Mouse (Mus musculus) lung, postnatal 0 days (tissue): ENCODE data around the gene Olfr599.

Experiments
- CTCF ChIP-seq: IDR thresholded peaks from 2 replicates; pipeline ENCODE4 v1.5.1; 2016; ENCODE audit warnings: antibody characterized with exemption, mild to moderate bottlenecking
- EP300 ChIP-seq: IDR thresholded peaks from 2 replicates; pipeline ENCODE4 v1.6.1; 2016; ENCODE audit warnings: antibody characterized with exemption, mild to moderate bottlenecking, control low read depth

DNA sequence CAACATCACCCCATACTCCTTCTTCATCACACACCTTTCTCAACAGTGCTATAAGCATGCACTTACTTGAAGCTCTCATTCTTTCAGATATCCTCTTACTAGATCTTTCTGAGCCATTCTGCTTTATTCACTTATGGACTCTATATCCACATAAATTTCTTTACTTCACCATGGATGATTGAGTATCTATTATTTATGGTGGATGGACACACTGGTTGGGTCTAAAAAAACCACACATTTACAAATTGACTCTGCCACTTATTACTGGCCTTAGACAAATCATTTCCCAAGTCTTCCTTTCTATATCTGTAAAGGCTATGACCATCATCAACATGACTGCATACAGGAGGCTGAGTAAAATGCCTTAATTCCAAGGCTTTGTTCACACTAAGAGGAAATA is 50.4 kb downstream of the Olfr599 start, which contains the start of gene Olfr603:
- TF ChIP-seq EP300 (no peak), CTCF (no peak)
